Mouse (Mus musculus): ENCODE measurements around the gene Slc22a4.
"Not testable (repeated sequence)": the region's sequence is repeated elsewhere in the genome, so short reads cannot be mapped to it uniquely, and the experiment has no call there.

The Slc22a4 gene

GRCm38 (mm10) chr11:53981396-53981795 is 46.5 kb downstream of the Slc22a4 start:
- Histone ChIP-seq H3K4me1 (replicated peaks; ENCODE audit: low read depth, low read length) (peaks cover 16% of the 10 kb centered on the region), H3K27me3 (ENCODE audit: insufficient read depth, low read length) (peaks cover 33% of the 10 kb centered on the region), H3K4me3 (replicated peaks; ENCODE audit: low read length) (no peak overlapping the region), H3K36me3 (ENCODE audit: insufficient read depth, low read length) (no peaks in the 10 kb centered on the region), H3K9me3 (ENCODE audit: low read length) (no peaks in the 10 kb centered on the region)
- TF ChIP-seq NANOG (IDR thresholded peaks at IDR 0.05; ENCODE audit: borderline replicate concordance, low read length): no peak
- TF ChIP-seq CTCF (conservative IDR thresholded peaks at IDR 0.05; ENCODE audit: low read length): no peak
- TF ChIP-seq POU5F1 (IDR thresholded peaks at IDR 0.05; ENCODE audit: borderline replicate concordance, low read length): no peak

GRCm38 (mm10) chr11:53979788-53980621 is 47.9 kb downstream of the Slc22a4 start, which contains the start of gene Slc22a21:
TSS of gene Slc22a21 (minus strand) at chr11:53980332.
- H3K9me3 ChIP-seq (ENCODE audit: low read length): no peaks in the 10 kb centered on the region
- peaks cover 35% of the 10 kb centered on the region for H3K27me3 ChIP-seq (ENCODE audit: insufficient read depth, low read length)
- TF ChIP-seq POU5F1 (IDR thresholded peaks at IDR 0.05; ENCODE audit: borderline replicate concordance, low read length) (no peak), CTCF (conservative IDR thresholded peaks at IDR 0.05; ENCODE audit: low read length) (no peak), NANOG (IDR thresholded peaks at IDR 0.05; ENCODE audit: borderline replicate concordance, low read length) (no peak)
- H3K36me3 ChIP-seq (ENCODE audit: insufficient read depth, low read length): no peaks in the 10 kb centered on the region
- H3K4me1 ChIP-seq (replicated peaks; ENCODE audit: low read depth, low read length): peaks cover 16% of the 10 kb centered on the region
- peak within 1 kb of the TSS; percentile 90 for H3K4me3 ChIP-seq (replicated peaks; ENCODE audit: low read length)

GRCm38 (mm10) chr11:53979456-53979787 is 48.5 kb downstream of the Slc22a4 start:
- H3K4me1 ChIP-seq (replicated peaks; ENCODE audit: low read depth, low read length): peaks cover 16% of the 10 kb centered on the region
- H3K27me3 ChIP-seq (ENCODE audit: insufficient read depth, low read length): peaks cover 36% of the 10 kb centered on the region
- not testable (repeated sequence) for H3K36me3 ChIP-seq (ENCODE audit: insufficient read depth, low read length); H3K9me3 ChIP-seq (ENCODE audit: low read length)
- H3K4me3 ChIP-seq (replicated peaks; ENCODE audit: low read length): peak overlapping the region; percentile 90

GRCm38 (mm10) chr11:53977672-53978071 is 50.2 kb downstream of the Slc22a4 start:
- Histone ChIP-seq H3K27me3 (ENCODE audit: insufficient read depth, low read length) (peaks cover 39% of the 10 kb centered on the region), H3K4me1 (replicated peaks; ENCODE audit: low read depth, low read length) (peaks cover 11% of the 10 kb centered on the region), H3K36me3 (ENCODE audit: insufficient read depth, low read length) (no peaks in the 10 kb centered on the region), H3K9me3 (ENCODE audit: low read length) (no peaks in the 10 kb centered on the region), H3K4me3 (replicated peaks; ENCODE audit: low read length) (no peak overlapping the region)
- TF ChIP-seq CTCF (conservative IDR thresholded peaks at IDR 0.05; ENCODE audit: low read length) (no peak), POU5F1 (IDR thresholded peaks at IDR 0.05; ENCODE audit: borderline replicate concordance, low read length) (no peak), NANOG (IDR thresholded peaks at IDR 0.05; ENCODE audit: borderline replicate concordance, low read length) (no peak)

- Histone ChIP-seq H3K4me3 (replicated peaks; ENCODE audit: low read length) (no peak overlapping the region), H3K4me1 (replicated peaks; ENCODE audit: low read depth, low read length) (peaks cover 10% of the 10 kb centered on the region), H3K27me3 (ENCODE audit: insufficient read depth, low read length) (peaks cover 40% of the 10 kb centered on the region), H3K9me3 (ENCODE audit: low read length) (no peaks in the 10 kb centered on the region), H3K36me3 (ENCODE audit: insufficient read depth, low read length) (no peaks in the 10 kb centered on the region)
- no peak for TF ChIP-seq NANOG (IDR thresholded peaks at IDR 0.05; ENCODE audit: borderline replicate concordance, low read length)
- no peak for TF ChIP-seq POU5F1 (IDR thresholded peaks at IDR 0.05; ENCODE audit: borderline replicate concordance, low read length)
- TF ChIP-seq CTCF (conservative IDR thresholded peaks at IDR 0.05; ENCODE audit: low read length): no peak
These were observed 52.3 kb downstream of the Slc22a4 start for GRCm38 (mm10) chr11:53975559-53975958.

GRCm38 (mm10) chr11:53958984-53959383 is 68.9 kb downstream of the Slc22a4 start:
- Histone ChIP-seq H3K4me1 (replicated peaks; ENCODE audit: low read depth, low read length) (no peaks in the 10 kb centered on the region), H3K36me3 (ENCODE audit: insufficient read depth, low read length) (no peaks in the 10 kb centered on the region), H3K9me3 (ENCODE audit: low read length) (no peaks in the 10 kb centered on the region), H3K27me3 (ENCODE audit: insufficient read depth, low read length) (no peaks in the 10 kb centered on the region), H3K4me3 (replicated peaks; ENCODE audit: low read length) (no peak overlapping the region)
- TF ChIP-seq CTCF (conservative IDR thresholded peaks at IDR 0.05; ENCODE audit: low read length) (peak; percentile 21), POU5F1 (IDR thresholded peaks at IDR 0.05; ENCODE audit: borderline replicate concordance, low read length) (no peak), NANOG (IDR thresholded peaks at IDR 0.05; ENCODE audit: borderline replicate concordance, low read length) (no peak)

GRCm38 (mm10) chr11:53958176-53958575 is 69.7 kb downstream of the Slc22a4 start:
- not testable (repeated sequence) for H3K9me3 ChIP-seq (ENCODE audit: low read length); H3K4me3 ChIP-seq (replicated peaks; ENCODE audit: low read length); H3K27me3 ChIP-seq (ENCODE audit: insufficient read depth, low read length); H3K4me1 ChIP-seq (replicated peaks; ENCODE audit: low read depth, low read length); H3K36me3 ChIP-seq (ENCODE audit: insufficient read depth, low read length)
- peak; percentile 31 for TF ChIP-seq CTCF (conservative IDR thresholded peaks at IDR 0.05; ENCODE audit: low read length)

- no peaks in the 10 kb centered on the region for H3K4me1 ChIP-seq (replicated peaks; ENCODE audit: low read depth, low read length)
These were observed 71.3 kb downstream of the Slc22a4 start for GRCm38 (mm10) chr11:53956636-53957035.

GRCm38 (mm10) chr11:53954653-53955052 is 73.2 kb downstream of the Slc22a4 start:
- TF ChIP-seq NANOG (IDR thresholded peaks at IDR 0.05; ENCODE audit: borderline replicate concordance, low read length) (no peak), POU5F1 (IDR thresholded peaks at IDR 0.05; ENCODE audit: borderline replicate concordance, low read length) (no peak), CTCF (conservative IDR thresholded peaks at IDR 0.05; ENCODE audit: low read length) (no peak)
- no peaks in the 10 kb centered on the region for H3K4me1 ChIP-seq (replicated peaks; ENCODE audit: low read depth, low read length)
- H3K4me3 ChIP-seq (replicated peaks; ENCODE audit: low read length): no peak overlapping the region
- H3K27me3 ChIP-seq (ENCODE audit: insufficient read depth, low read length): no peaks in the 10 kb centered on the region
- H3K9me3 ChIP-seq (ENCODE audit: low read length): no peaks in the 10 kb centered on the region
- H3K36me3 ChIP-seq (ENCODE audit: insufficient read depth, low read length): no peaks in the 10 kb centered on the region

More at GRCm38 (mm10) chr11:53956636-53957035, 71.3 kb downstream of the Slc22a4 start:
- no peaks in the 10 kb centered on the region for H3K27me3 ChIP-seq (ENCODE audit: insufficient read depth, low read length)
- TF ChIP-seq POU5F1 (IDR thresholded peaks at IDR 0.05; ENCODE audit: borderline replicate concordance, low read length): no peak
- TF ChIP-seq NANOG (IDR thresholded peaks at IDR 0.05; ENCODE audit: borderline replicate concordance, low read length): no peak
- no peak for TF ChIP-seq CTCF (conservative IDR thresholded peaks at IDR 0.05; ENCODE audit: low read length)
- no peak overlapping the region for H3K4me3 ChIP-seq (replicated peaks; ENCODE audit: low read length)
- H3K9me3 ChIP-seq (ENCODE audit: low read length): no peaks in the 10 kb centered on the region
- no peaks in the 10 kb centered on the region for H3K36me3 ChIP-seq (ENCODE audit: insufficient read depth, low read length)

GRCm38 (mm10) chr11:53950133-53950532 is 77.8 kb downstream of the Slc22a4 start:
- not testable (repeated sequence) for H3K4me3 ChIP-seq (replicated peaks; ENCODE audit: low read length); H3K36me3 ChIP-seq (ENCODE audit: insufficient read depth, low read length); H3K4me1 ChIP-seq (replicated peaks; ENCODE audit: low read depth, low read length); H3K9me3 ChIP-seq (ENCODE audit: low read length); H3K27me3 ChIP-seq (ENCODE audit: insufficient read depth, low read length)

Measured in E14TG2a.4 (cell line).